Mouse (Mus musculus): ENCODE measurements around the gene Isoc2b.
"Not testable (repeated sequence)": the region's sequence is repeated elsewhere in the genome, so short reads cannot be mapped to it uniquely, and the experiment has no call there.

Isoc2b gene

GRCm38 (mm10) chr7:4870133-4870532 lies at the start of gene Isoc2b:
Gene Isoc2b (minus strand): TSS chr7:4870258.
- in situ Hi-C loops (cut with MseI, MboI): no loop called here

- in situ Hi-C loops (cut with MseI, MboI): no loop called here
These were observed 49.0 kb upstream of the Isoc2b start for GRCm38 (mm10) chr7:4919096-4919495.

GRCm38 (mm10) chr7:4918681-4919080 lies 48.6 kb upstream of the Isoc2b start:
- in situ Hi-C loops (cut with MseI, MboI): no loop called here

- in situ Hi-C loops (cut with MseI, MboI): no loop called here
These were observed 47.4 kb upstream of the Isoc2b start for GRCm38 (mm10) chr7:4917494-4917893.

GRCm38 (mm10) chr7:4915669-4916416 lies 45.8 kb upstream of the Isoc2b start:
- in situ Hi-C loops (cut with MseI, MboI): no loop called here

GRCm38 (mm10) chr7:4915007-4915665 lies 45.1 kb upstream of the Isoc2b start, which contains the start of gene Zfp628:
Gene Zfp628 (plus strand): TSS chr7:4915217.
- in situ Hi-C loops (cut with MseI, MboI): no loop called here

GRCm38 (mm10) chr7:4912248-4912647 lies 42.2 kb upstream of the Isoc2b start:
- in situ Hi-C loops (cut with MseI, MboI): no loop called here

GRCm38 (mm10) chr7:4911561-4911960 lies 41.5 kb upstream of the Isoc2b start:
- in situ Hi-C loops (cut with MseI, MboI): no loop called here

- in situ Hi-C loops (cut with MseI, MboI): no loop called here
These were observed 36.5 kb upstream of the Isoc2b start, which contains the start of gene Gm36210 for GRCm38 (mm10) chr7:4906466-4906950. Gene Gm36210 (minus strand): TSS chr7:4906516.

- in situ Hi-C loops (cut with MseI, MboI): no loop called here
These were observed 32.3 kb upstream of the Isoc2b start for GRCm38 (mm10) chr7:4902404-4902803.

GRCm38 (mm10) chr7:4901171-4901570 lies 31.1 kb upstream of the Isoc2b start:
- in situ Hi-C loops (cut with MseI, MboI): no loop called here

GRCm38 (mm10) chr7:4900523-4900851 lies 30.4 kb upstream of the Isoc2b start:
- in situ Hi-C loops (cut with MseI, MboI): no loop called here

- in situ Hi-C loops (cut with MseI, MboI): no loop called here
These were observed 29.8 kb upstream of the Isoc2b start for GRCm38 (mm10) chr7:4899649-4900522.

GRCm38 (mm10) chr7:4898851-4899648 lies 29.0 kb upstream of the Isoc2b start:
- in situ Hi-C loops (cut with MseI, MboI): no loop called here

GRCm38 (mm10) chr7:4895186-4895585 lies 25.1 kb upstream of the Isoc2b start:
- in situ Hi-C loops (cut with MseI, MboI): no loop called here

GRCm38 (mm10) chr7:4886680-4887079 lies 16.6 kb upstream of the Isoc2b start:
- in situ Hi-C loops (cut with MseI, MboI): no loop called here

- in situ Hi-C loops (cut with MseI, MboI): not testable (repeated sequence)
These were observed 9.0 kb upstream of the Isoc2b start for GRCm38 (mm10) chr7:4879036-4879435.

GRCm38 (mm10) chr7:4878186-4878585 lies 8.1 kb upstream of the Isoc2b start:
- in situ Hi-C loops (cut with MseI, MboI): no loop called here

GRCm38 (mm10) chr7:4877226-4877625 lies 7.2 kb upstream of the Isoc2b start:
- in situ Hi-C loops (cut with MseI, MboI): no loop called here

- in situ Hi-C loops (cut with MseI, MboI): no loop called here
These were observed 6.7 kb upstream of the Isoc2b start, which contains the start of gene Isoc2a for GRCm38 (mm10) chr7:4876753-4877221. Gene Isoc2a (plus strand): TSS chr7:4877153.

GRCm38 (mm10) chr7:4866631-4867180 lies 3.4 kb downstream of the Isoc2b start:
- in situ Hi-C loops (cut with MseI, MboI): loop anchor here in 1 of 2 experiments (10.0 kb wide), 1 partner anchor 62 kb away; no protein-coding TSS in a partner anchor

All from mouse trophoblast stem cell (cell line).